Mouse (Mus musculus) fibroblast of lung, adult 2 months (primary cell): ENCODE results near the gene C7.

ENCODE experiments used
- DNase-seq: peaks from one replicate; pipeline ENCODE4 v3.0.0-alpha.2; 2011; ENCODE audit warnings: low read depth

Gene C7

DNA sequence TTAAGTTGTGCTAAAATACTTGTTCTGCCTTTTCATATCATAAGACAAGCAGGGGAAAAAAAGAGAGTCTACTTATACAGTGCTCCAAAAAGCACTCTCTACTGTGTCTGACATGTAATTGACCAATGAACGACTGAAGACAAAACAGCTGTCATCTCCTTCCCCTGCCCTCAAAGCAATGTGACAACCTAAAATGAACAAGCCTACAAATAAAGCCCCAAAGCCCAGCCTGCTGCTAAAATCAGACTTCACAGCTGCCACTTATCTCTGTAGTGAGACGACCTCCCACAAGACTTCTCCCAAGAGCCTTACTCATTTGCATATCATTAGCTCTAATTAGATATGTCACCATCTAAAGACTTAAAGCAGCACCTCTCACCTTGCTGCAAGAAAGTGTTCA lies 60.6 kb downstream of the C7 start:
- DNase-seq, result no peak

DNA sequence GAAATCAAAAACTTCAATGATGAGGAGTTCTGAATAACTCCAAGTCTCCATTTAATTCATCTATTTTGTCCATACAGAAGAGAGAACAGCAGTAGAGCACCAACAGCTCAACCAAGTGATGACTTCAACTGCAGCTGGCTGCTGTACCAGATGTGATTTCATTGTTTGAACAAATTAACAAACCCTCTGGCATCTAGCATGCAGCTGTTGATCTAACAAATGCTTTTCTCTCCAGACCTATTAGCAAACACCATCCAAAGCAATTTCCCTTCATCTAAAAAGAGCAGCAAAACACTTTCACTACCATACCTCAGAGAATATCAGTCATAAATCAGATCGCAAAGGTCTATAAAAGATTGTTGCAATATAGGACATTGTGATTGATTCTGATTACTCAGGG lies 90.2 kb downstream of the C7 start:
- DNase-seq, result no peak
